25 mouse cellular contexts compared by ENCODE assay signal in genomic region chr8:108923161-108923560, GRCm38 (mm10).
A peak's percentile ranks its signal among the peaks of the same experiment; 100 is the strongest.
DNase-seq lines count a peak whose midpoint lies in the region; ATAC-seq and TF ChIP-seq lines count a peak whose summit lies in the region.
"Had no signal": no experiment of that assay in that cellular context is flagged by ENCODE, and none has a peak within 500 bp of the region (broad histone marks: within the 10 kb centered on the region; RNA-seq: fewer than 3 reads in every experiment).

No protein-coding gene starts in this region.

- H3K27me3 ChIP-seq in hindbrain, embryonic 10.5 days (ENCODE audit: insufficient read depth, poor library complexity, severe bottlenecking) = no peaks in the 10 kb centered on the region
- H3K27me3 ChIP-seq in hindbrain, embryonic 16.5 days (replicated peaks; ENCODE audit: control insufficient read depth, insufficient read depth, low read length) = no peaks in the 10 kb centered on the region
- H3K27me3 ChIP-seq in thymus, adult 2 months (ENCODE audit: control insufficient read depth, insufficient read depth, low read length) = no peaks in the 10 kb centered on the region
- H3K27me3 ChIP-seq: heart, embryonic 13.5 days; limb, embryonic 13.5 days; lung, embryonic 15.5 days; neural tube, embryonic 12.5 days had no signal

- peak; percentile 24; the same call in 1 of the 2 replicates for TF ChIP-seq CTCF in thymus, adult 2 months (IDR thresholded peaks at IDR 0.05; ENCODE audit: borderline replicate concordance, control insufficient read depth, extremely low read depth, insufficient read depth, low read length, poor library complexity)

- H3K9me3 ChIP-seq in hindbrain, embryonic 10.5 days = no peaks in the 10 kb centered on the region
- no peaks in the 10 kb centered on the region for H3K9me3 ChIP-seq in hindbrain, embryonic 16.5 days (ENCODE audit: control insufficient read depth, low read length)
- H3K9me3 ChIP-seq: heart, embryonic 13.5 days; limb, embryonic 13.5 days; lung, embryonic 15.5 days; midbrain, embryonic 10.5 days; neural tube, embryonic 12.5 days had no signal

- peak overlapping the region; percentile 31; the same call in 1 of the 2 replicates for H3K27ac ChIP-seq in hindbrain, embryonic 10.5 days
- no peak overlapping the region for H3K27ac ChIP-seq in hindbrain, embryonic 16.5 days (ENCODE audit: low read depth, low read length)
- no peak overlapping the region for H3K27ac ChIP-seq in thymus, adult 2 months (ENCODE audit: control insufficient read depth, insufficient read depth, low read length)
- H3K27ac ChIP-seq: heart, embryonic 13.5 days; limb, embryonic 13.5 days; lung, embryonic 15.5 days; midbrain, embryonic 10.5 days; neural tube, embryonic 12.5 days had no signal

- H3K4me3 ChIP-seq in hindbrain, embryonic 10.5 days = no peak overlapping the region
- no peak overlapping the region for H3K4me3 ChIP-seq in hindbrain, embryonic 16.5 days (ENCODE audit: low read length)
- no peak overlapping the region for H3K4me3 ChIP-seq in thymus, adult 2 months (ENCODE audit: control insufficient read depth, insufficient read depth, low read length)
- H3K4me3 ChIP-seq: heart, embryonic 13.5 days; limb, embryonic 13.5 days; lung, embryonic 15.5 days; midbrain, embryonic 10.5 days; myocyte; neural tube, embryonic 12.5 days had no signal

- 93% methylated on average over 6 of the region's 6 CpGs for WGBS in hindbrain, embryonic 10.5 days
- 90% methylated on average over 6 of the region's 6 CpGs for WGBS in hindbrain, embryonic 16.5 days
- WGBS in thymus, adult 2 months = 21% methylated on average over 6 of the region's 6 CpGs

- H3K9ac ChIP-seq in hindbrain, embryonic 16.5 days (ENCODE audit: low read depth, low read length) = no peak overlapping the region
- H3K9ac ChIP-seq: heart, embryonic 13.5 days; limb, embryonic 13.5 days; lung, embryonic 15.5 days; neural tube, embryonic 12.5 days had no signal

- no peak for DNase-seq in hindbrain, embryonic 10.5 days (ENCODE audit: low spot score)
- peak; percentile 35 for DNase-seq in thymus, adult 2 months
- DNase-seq in thymus, adult 18-20 months = no peak
- peak; percentile 42 for DNase-seq in thymus, postnatal 25 days
- DNase-seq in spleen, postnatal 14 days (ENCODE audit: low spot score in 2 of 2) = no peak
- DNase-seq in spleen, postnatal 10 days (ENCODE audit: low spot score in 2 of 2) = no peak
- DNase-seq: adrenal gland, postnatal 25 days; cerebellum, adult 11-12 months; cerebellum, postnatal 10 days; heart, postnatal 10 days; kidney, adult 9 months; kidney, postnatal 14 days; layer of hippocampus, adult 9-11 months; right cerebral cortex, postnatal 4 days had no signal

- ATAC-seq in hindbrain, embryonic 16.5 days = no peak
- ATAC-seq: CD4-positive, CD25-positive, alpha-beta regulatory T cell, adult 4 months; forebrain, embryonic 14.5 days; intestine, embryonic 16.5 days had no signal

- peaks cover 15% of the 10 kb centered on the region for H3K4me1 ChIP-seq in hindbrain, embryonic 10.5 days (replicated peaks)
- no peaks in the 10 kb centered on the region for H3K4me1 ChIP-seq in hindbrain, embryonic 16.5 days (ENCODE audit: control insufficient read depth, insufficient read depth, low read depth, low read length)
- H3K4me1 ChIP-seq in thymus, adult 2 months (replicated peaks; ENCODE audit: control insufficient read depth, insufficient read depth, low read length) = 0 out of 2 replicates have a peak, but pooled peaks cover 2% of the 10 kb centered on the region

- no peak overlapping the region for H3K4me2 ChIP-seq in hindbrain, embryonic 16.5 days (ENCODE audit: low read length)
- H3K4me2 ChIP-seq: heart, embryonic 13.5 days; limb, embryonic 13.5 days; liver, embryonic 11.5 days; lung, embryonic 15.5 days; neural tube, embryonic 12.5 days had no signal

- no peak for TF ChIP-seq POLR2A in thymus, adult 2 months (IDR thresholded peaks at IDR 0.05; ENCODE audit: control insufficient read depth, extremely low read depth, insufficient read depth, low read length, poor library complexity)

- H3K36me3 ChIP-seq in hindbrain, embryonic 10.5 days = peaks cover 16% of the 10 kb centered on the region
- H3K36me3 ChIP-seq in hindbrain, embryonic 16.5 days (ENCODE audit: control insufficient read depth, insufficient read depth, low read length) = no peaks in the 10 kb centered on the region
- H3K36me3 ChIP-seq in thymus, adult 2 months (ENCODE audit: control insufficient read depth, insufficient read depth, low read length) = no peaks in the 10 kb centered on the region
- H3K36me3 ChIP-seq: heart, embryonic 13.5 days; lung, embryonic 15.5 days; neural tube, embryonic 12.5 days had no signal

Comparison
In these comparisons a context has a peak if more than half of its experiments do, and no peak if none do; other contexts are left out.
1. DNase-seq: peak in thymus, adult 2 months (single experiment) and thymus, postnatal 25 days (single experiment); none in hindbrain, embryonic 10.5 days (single experiment), thymus, adult 18-20 months (0 of 2), spleen, postnatal 14 days (0 of 2) and spleen, postnatal 10 days (0 of 2).